Mouse (Mus musculus) ES-E14 (cell line): ENCODE measurements at regions not wholly inside any gene's neighbourhood (a gene's known extent, or its start where the extent isn't known, plus 50 kb on each side); places are given as distances from the start of the nearest gene placed in this dataset.

Experiments used
- DNase-seq: peaks from one replicate; pipeline ENCODE4 v3.0.0-alpha.2; 2013; ENCODE audit warnings: low read depth, low spot score
- H3K27ac ChIP-seq: 2 replicates; pipeline ENCODE4 v1.5.1; 2012; ENCODE audit warnings: low read depth, mild to moderate bottlenecking, low read length, moderate library complexity, mixed read lengths; ENCODE audit not compliant: poor library complexity, insufficient read depth, severe bottlenecking
- H3K36me3 ChIP-seq: 2 replicates; pipeline ENCODE4 v1.6.1; 2012; ENCODE audit warnings: mild to moderate bottlenecking, low read length, moderate library complexity, mixed read lengths; ENCODE audit not compliant: control insufficient read depth, poor library complexity, insufficient read depth, severe bottlenecking
- H3K4me1 ChIP-seq, 2 experiments: fragments of 150-350 bp in 1 of 2; sonication (generic) in 1 of 2; 2 replicates each; pipeline ENCODE4 v1.6.1; 2012; ENCODE audit warnings: low read length in 2 of 2, mild to moderate bottlenecking in 1 of 2, mixed read lengths in 1 of 2; ENCODE audit not compliant: control insufficient read depth in 2 of 2, insufficient read depth in 2 of 2, poor library complexity in 1 of 2
- H3K4me3 ChIP-seq, 2 experiments: fragments of 150-350 bp in 1 of 2; sonication (generic) in 1 of 2; 2 replicates each; pipeline ENCODE4 v1.5.1; 2012; ENCODE audit warnings: low read length in 2 of 2, low read depth in 1 of 2, mild to moderate bottlenecking in 1 of 2, mixed read lengths in 1 of 2; ENCODE audit not compliant: insufficient read depth in 1 of 2, poor library complexity in 1 of 2, severe bottlenecking in 1 of 2
- H3K9ac ChIP-seq: 2 replicates; pipeline ENCODE4 v1.6.1; 2012; ENCODE audit warnings: low read depth, mild to moderate bottlenecking, low read length, mixed read lengths; ENCODE audit not compliant: poor library complexity, insufficient read depth, severe bottlenecking
- H3K9me3 ChIP-seq: fragments of 150-350 bp; sonication (generic); 2 replicates; pipeline ENCODE4 v1.6.1; 2012; ENCODE audit warnings: low read depth, mild to moderate bottlenecking, low read length; ENCODE audit not compliant: control insufficient read depth, insufficient read depth
- CHD2 ChIP-seq: IDR thresholded peaks from 2 replicates; pipeline ENCODE4 v1.6.1; 2014; ENCODE audit warnings: mild to moderate bottlenecking, low read depth, low read length, inconsistent platforms
- HCFC1 ChIP-seq: IDR thresholded peaks from 2 replicates; pipeline ENCODE4 v1.6.1; 2012; ENCODE audit warnings: low read length, inconsistent platforms, borderline replicate concordance; ENCODE audit not compliant: insufficient read depth
- MAFK ChIP-seq: IDR thresholded peaks from 2 replicates; pipeline ENCODE4 v1.6.1; 2014; ENCODE audit warnings: mild to moderate bottlenecking, low read depth, low read length, inconsistent platforms; ENCODE audit not compliant: insufficient read depth
- ZC3H11A ChIP-seq: IDR thresholded peaks from 2 replicates; pipeline ENCODE4 v1.6.1; 2012; ENCODE audit warnings: low read depth, mild to moderate bottlenecking, inconsistent platforms, low read length, borderline replicate concordance
- ZNF384 ChIP-seq: IDR thresholded peaks from 2 replicates; pipeline ENCODE4 v1.6.1; 2012; ENCODE audit warnings: low read depth, low read length, inconsistent platforms
- in situ Hi-C, 2 experiments: fragments of 600-800 bp; cut with MboI; formaldehyde crosslinking; loops; one replicate each; pipeline ENCODE4 v1.15.1; 2025; ENCODE audit warnings: low sequenced_read_pairs in 2 of 2, inconsistent platforms in 1 of 2; ENCODE audit not compliant: unreplicated experiment in 2 of 2

DNA sequence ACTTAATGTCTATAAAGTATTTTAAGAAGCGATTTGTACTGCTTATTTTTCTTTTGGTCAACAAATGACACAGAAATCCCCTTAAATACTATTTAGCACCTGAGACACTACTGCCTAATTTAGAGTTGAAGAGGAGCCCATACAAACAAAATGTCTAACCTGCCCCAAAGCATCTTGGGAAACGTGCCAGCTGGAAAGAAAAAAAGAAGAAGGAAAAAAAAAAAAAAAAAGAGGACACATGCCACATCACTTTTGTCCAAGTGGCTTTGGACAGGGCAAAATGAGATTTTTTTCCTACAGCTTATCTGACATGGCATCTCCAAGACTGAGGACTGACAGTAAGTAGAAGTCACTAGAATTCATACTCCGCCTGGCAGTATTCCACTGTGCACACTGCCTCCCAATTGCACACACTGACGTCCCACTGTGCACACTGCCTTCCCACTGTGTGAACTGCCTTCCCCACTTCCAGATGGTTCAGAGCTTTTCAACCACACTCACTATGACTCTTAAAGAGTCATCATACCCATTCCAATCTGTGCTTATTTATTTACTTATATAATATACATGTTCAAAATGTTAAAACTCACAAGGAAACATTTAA, 135.3 kb upstream of the Slc44a1 start:
- no peak for TF ChIP-seq HCFC1
- no peak for TF ChIP-seq CHD2
- TF ChIP-seq ZNF384: no peak
- no peak for TF ChIP-seq ZC3H11A
- TF ChIP-seq MAFK: no peak
- Histone ChIP-seq H3K27ac (no peak overlapping the region), H3K9me3 (no peaks in the 10 kb centered on the region), H3K4me3 (no peak overlapping the region), H3K9ac (no peak overlapping the region), H3K36me3 (no peaks in the 10 kb centered on the region), H3K4me1 (no peaks in the 10 kb centered on the region)
- no peak for DNase-seq
- in situ Hi-C loops: no loop called here

DNA sequence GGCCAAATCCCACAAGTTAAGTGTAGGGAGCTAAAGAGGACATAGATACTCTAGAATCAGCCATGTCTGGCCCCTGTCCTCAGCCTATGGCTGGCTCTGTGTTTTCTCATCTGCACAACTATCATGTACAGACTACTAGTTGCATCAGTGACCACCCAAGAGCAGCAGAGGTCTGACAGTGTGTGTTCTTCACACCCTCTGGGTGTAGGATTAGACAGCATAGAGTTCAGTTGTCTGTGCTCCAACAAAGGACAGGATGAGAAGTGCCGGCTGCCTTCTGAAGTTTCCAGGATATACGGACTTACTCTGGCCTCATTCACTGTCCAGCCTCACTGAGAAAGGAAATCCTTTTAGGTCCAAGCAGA, 135.9 kb upstream of the Slc44a1 start:
- no peaks in the 10 kb centered on the region for H3K4me1 ChIP-seq
- H3K4me3 ChIP-seq: no peak overlapping the region
- in situ Hi-C loops: no loop called here
- TF ChIP-seq ZC3H11A (no peak), ZNF384 (no peak), CHD2 (no peak), HCFC1 (no peak), MAFK (no peak)
- no peak for DNase-seq
- H3K27ac ChIP-seq: no peak overlapping the region
- no peaks in the 10 kb centered on the region for H3K36me3 ChIP-seq
- H3K9ac ChIP-seq: no peak overlapping the region
- H3K9me3 ChIP-seq: no peaks in the 10 kb centered on the region

DNA sequence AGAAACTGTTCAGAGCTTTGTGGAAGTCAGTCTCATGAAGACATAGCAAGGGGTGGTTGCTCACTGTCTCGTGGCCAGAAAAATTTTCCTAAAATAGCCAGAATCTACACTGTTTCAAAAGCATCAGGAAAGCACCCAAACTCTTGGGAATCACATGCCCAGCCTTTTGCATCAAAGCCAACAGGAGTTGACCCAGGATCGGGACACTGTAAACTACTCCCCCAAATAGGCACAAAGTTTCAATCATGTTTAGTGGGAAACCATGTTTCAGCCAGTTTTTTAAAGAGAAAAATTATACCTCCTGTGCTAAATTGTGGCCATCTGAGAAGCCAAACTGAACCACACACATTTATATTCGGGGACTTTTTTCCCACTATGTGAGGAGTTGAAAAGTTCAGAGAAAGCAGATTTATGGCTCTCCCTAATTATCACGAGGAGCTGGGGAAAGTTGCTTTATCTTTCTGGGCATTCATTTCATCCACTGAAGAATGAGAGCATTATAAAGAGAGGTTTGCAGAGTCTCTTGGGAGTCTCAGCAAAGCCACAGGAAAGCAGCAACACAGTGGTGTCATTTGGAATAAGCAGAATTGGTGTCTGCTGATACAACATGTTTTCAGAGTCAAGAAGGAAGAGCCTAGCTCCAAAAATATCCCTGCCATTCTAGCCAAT, 136.5 kb upstream of the Slc44a1 start:
- H3K4me1 ChIP-seq: no peaks in the 10 kb centered on the region
- in situ Hi-C loops: no loop called here
- TF ChIP-seq MAFK (no peak), ZC3H11A (no peak), ZNF384 (no peak), HCFC1 (no peak), CHD2 (no peak)
- H3K9me3 ChIP-seq: no peaks in the 10 kb centered on the region
- no peaks in the 10 kb centered on the region for H3K36me3 ChIP-seq
- DNase-seq: no peak
- no peak overlapping the region for H3K27ac ChIP-seq
- no peak overlapping the region for H3K4me3 ChIP-seq
- H3K9ac ChIP-seq: no peak overlapping the region

DNA sequence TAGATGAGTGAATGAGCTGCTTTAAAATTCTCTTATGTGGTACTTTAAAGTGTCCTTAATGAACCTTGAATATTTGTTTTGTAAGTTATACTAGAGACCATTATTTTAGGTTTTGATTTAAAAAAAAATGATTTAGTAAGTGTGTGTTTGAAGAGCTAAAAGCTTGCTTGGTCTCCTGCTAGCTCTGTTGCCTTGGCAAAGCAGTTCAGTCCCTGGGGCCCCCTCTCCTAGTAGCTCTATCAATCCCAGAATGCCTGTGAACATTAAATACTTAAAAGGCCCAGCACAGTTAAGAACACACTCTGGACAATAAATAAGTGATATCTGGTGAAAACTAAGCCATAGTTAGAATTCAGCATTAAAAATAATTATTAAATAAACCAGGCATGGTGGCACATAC, 138.3 kb upstream of the Abca1 start:
- in situ Hi-C loops: no loop called here
- TF ChIP-seq CHD2 (no peak), HCFC1 (no peak), ZNF384 (no peak), ZC3H11A (no peak), MAFK (no peak)
- Histone ChIP-seq H3K4me3 (no peak overlapping the region), H3K9ac (no peak overlapping the region), H3K4me1 (no peaks in the 10 kb centered on the region), H3K36me3 (no peaks in the 10 kb centered on the region), H3K27ac (no peak overlapping the region), H3K9me3 (no peaks in the 10 kb centered on the region)
- no peak for DNase-seq

DNA sequence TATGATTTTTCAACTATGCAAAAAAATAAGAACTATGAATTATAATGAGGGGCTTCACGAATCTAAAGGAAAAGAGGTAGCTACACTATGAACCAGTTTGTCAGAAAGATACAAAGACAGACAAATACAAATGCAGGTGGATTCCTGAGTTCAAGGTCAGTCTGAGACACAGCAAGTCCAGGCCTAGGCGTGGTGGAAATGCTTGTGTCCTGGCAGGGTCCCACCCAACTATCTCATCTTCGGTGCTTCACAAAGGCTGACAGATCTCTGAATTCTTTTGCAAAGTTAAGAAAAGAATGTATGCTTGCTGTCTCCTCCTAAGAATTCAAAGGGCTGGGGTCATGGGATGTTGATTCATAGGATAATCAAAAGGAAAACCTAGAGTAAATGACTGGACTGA, 132.9 kb upstream of the Abca1 start:
- Histone ChIP-seq H3K9ac (no peak overlapping the region), H3K27ac (no peak overlapping the region), H3K4me1 (no peaks in the 10 kb centered on the region), H3K4me3 (no peak overlapping the region), H3K36me3 (no peaks in the 10 kb centered on the region), H3K9me3 (0 out of 2 replicates have a peak, but pooled peaks cover 4% of the 10 kb centered on the region)
- TF ChIP-seq HCFC1 (no peak), ZNF384 (no peak), MAFK (no peak), ZC3H11A (no peak), CHD2 (no peak)
- in situ Hi-C loops: no loop called here
- no peak for DNase-seq
